Mouse (Mus musculus) spleen, adult 12 weeks (tissue): ENCODE results near the gene Frmpd1.

ENCODE experiments used
- DNase-seq: peaks from one replicate; pipeline ENCODE4 v3.0.0; 2022; ENCODE audit warnings: low spot score

Gene Frmpd1

DNA sequence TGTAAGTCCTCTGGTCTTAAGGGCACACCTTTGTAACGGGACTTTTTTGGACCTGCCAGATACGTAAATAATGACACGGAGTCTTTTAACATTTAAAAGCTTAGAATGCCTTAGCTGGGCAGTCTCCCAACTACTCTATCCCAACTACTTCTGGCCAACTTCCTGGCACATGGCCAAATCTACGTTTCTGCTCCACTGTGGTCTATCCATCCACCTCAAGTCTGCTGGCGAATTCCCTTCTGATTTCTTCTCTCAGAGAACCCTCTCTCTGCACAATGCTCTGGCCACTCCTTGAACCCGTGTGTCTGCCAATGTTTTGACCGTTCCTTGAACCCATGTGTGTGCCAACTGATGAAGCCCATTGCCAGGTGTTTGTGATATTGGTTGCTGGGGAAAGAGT is 146.5 kb downstream of the Frmpd1 start:
- no peak for DNase-seq

DNA sequence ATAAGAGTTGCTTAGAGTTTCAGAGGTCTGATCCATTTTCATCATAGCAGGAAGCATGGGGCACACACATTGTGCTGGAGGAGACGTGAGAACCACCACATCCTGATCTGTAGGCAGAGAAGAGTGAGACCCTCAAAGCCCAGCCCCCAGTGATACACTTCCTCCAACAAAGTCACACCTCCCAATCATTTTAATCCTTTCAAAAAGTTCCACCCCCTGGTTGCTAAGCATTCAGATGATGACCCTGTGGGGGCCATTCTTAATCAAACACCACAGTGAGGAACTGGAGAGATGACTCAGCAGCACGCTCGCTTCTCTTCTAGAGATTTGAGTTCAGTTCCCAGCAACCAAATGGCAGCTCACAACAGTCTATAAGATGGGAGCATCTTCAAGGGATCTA is 147.8 kb downstream of the Frmpd1 start:
- no peak for DNase-seq
